Mouse (Mus musculus): ENCODE results near the gene Trim27.

- TF ChIP-seq GATA1 (IDR thresholded peaks at IDR 0.05; ENCODE audit: low read length) (no peak), TAL1 (IDR thresholded peaks at IDR 0.05; ENCODE audit: low read length) (no peak)
Measured at GRCm38 (mm10) chr13:21167910-21168300, 11.3 kb upstream of the Trim27 start.

Data from erythroblast, embryonic 14.5 days (primary cell).